Mouse (Mus musculus): ENCODE measurements at regions not wholly inside any gene's neighbourhood (a gene's known extent, or its start where the extent isn't known, plus 50 kb on each side); places are given as distances from the start of the nearest gene placed in this dataset.

- TF ChIP-seq TAL1 (IDR thresholded peaks at IDR 0.05; ENCODE audit: low read length): no peak
- TF ChIP-seq GATA1 (IDR thresholded peaks at IDR 0.05; ENCODE audit: low read length): no peak
These were observed 124.1 kb downstream of the Pten start for GRCm38 (mm10) chr19:32881443-32881842.
